Mouse (Mus musculus) forebrain, embryonic 14.5 days (tissue): ENCODE data around the gene Grik3. TPM values are rescaled to one million over a fixed set of nuclear protein-coding genes. Genes with fewer than 3 reads are reported as not detected.
A peak's percentile ranks its signal among the peaks of the same experiment; 100 is the strongest.

Experiments used
- ATAC-seq: fragments of 200-750 bp; cut with Nextera tagmentation; 2 replicates; pipeline ENCODE4 v1.8.0; 2017; ENCODE audit warnings: mild to moderate bottlenecking, moderate library complexity
- DNase-seq: peaks from one replicate; pipeline ENCODE4 v3.0.0-alpha.2; 2015; ENCODE audit warnings: low spot score
- H3K27ac ChIP-seq: fragments of 300-500 bp; sonication (generic); 2 replicates; pipeline ENCODE4 v1.5.1; 2014; ENCODE audit warnings: low read depth, mild to moderate bottlenecking, control low read depth, low read length, moderate library complexity
- H3K27me3 ChIP-seq: fragments of 300-500 bp; sonication (generic); replicated peaks from 2 replicates; pipeline ENCODE4 v1.6.1; 2014; ENCODE audit warnings: low read length, control low read depth, mixed read lengths; ENCODE audit not compliant: control insufficient read depth, insufficient read depth
- H3K36me3 ChIP-seq: fragments of 300-500 bp; sonication (generic); 2 replicates; pipeline ENCODE4 v1.6.1; 2014; ENCODE audit warnings: low read length, control low read depth; ENCODE audit not compliant: control insufficient read depth, insufficient read depth
- H3K4me1 ChIP-seq: fragments of 300-500 bp; sonication (generic); 2 replicates; pipeline ENCODE4 v1.6.1; 2014; ENCODE audit warnings: antibody characterized with exemption, low read length, control low read depth; ENCODE audit not compliant: control insufficient read depth, insufficient read depth
- H3K4me2 ChIP-seq: fragments of 300-500 bp; sonication (generic); 2 replicates; pipeline ENCODE4 v1.6.1; 2014; ENCODE audit warnings: mild to moderate bottlenecking, control low read depth, low read length
- H3K4me3 ChIP-seq: fragments of 300-500 bp; sonication (generic); 2 replicates; pipeline ENCODE4 v1.5.1; 2014; ENCODE audit warnings: low read depth, low read length, control low read depth
- H3K9ac ChIP-seq: fragments of 300-500 bp; sonication (generic); 2 replicates; pipeline ENCODE4 v1.6.1; 2014; ENCODE audit warnings: mild to moderate bottlenecking, low read length, control low read depth, moderate library complexity
- H3K9me3 ChIP-seq: fragments of 300-500 bp; sonication (generic); replicated peaks from 2 replicates; pipeline ENCODE4 v1.6.1; 2016; ENCODE audit warnings: low read length, control low read depth, mixed read lengths; ENCODE audit not compliant: control insufficient read depth
- WGBS: fragments of 180-500 bp; shearing (Covaris S2); extraction: QIAGEN DNeasy Blood & Tissue Kit; methylation state at CpG from one replicate; pipeline ENCODE4 v1.1.7; 2014; 5-methylcytosine and 5-hydroxymethylcytosine counted together
- polyA plus RNA-seq: library from polyadenylated mRNA; unstranded; fragments of >200 nt; fragmentation: Nextera tagmentation; extraction: Ambion mirVana; gene quantifications from 2 replicates; pipeline ENCODE4 v1.2.1, GENCODE M21; 2014

Grik3 gene
- polyA plus RNA-seq, 1 experiment from 2014 or later, result 4.3 TPM

DNA sequence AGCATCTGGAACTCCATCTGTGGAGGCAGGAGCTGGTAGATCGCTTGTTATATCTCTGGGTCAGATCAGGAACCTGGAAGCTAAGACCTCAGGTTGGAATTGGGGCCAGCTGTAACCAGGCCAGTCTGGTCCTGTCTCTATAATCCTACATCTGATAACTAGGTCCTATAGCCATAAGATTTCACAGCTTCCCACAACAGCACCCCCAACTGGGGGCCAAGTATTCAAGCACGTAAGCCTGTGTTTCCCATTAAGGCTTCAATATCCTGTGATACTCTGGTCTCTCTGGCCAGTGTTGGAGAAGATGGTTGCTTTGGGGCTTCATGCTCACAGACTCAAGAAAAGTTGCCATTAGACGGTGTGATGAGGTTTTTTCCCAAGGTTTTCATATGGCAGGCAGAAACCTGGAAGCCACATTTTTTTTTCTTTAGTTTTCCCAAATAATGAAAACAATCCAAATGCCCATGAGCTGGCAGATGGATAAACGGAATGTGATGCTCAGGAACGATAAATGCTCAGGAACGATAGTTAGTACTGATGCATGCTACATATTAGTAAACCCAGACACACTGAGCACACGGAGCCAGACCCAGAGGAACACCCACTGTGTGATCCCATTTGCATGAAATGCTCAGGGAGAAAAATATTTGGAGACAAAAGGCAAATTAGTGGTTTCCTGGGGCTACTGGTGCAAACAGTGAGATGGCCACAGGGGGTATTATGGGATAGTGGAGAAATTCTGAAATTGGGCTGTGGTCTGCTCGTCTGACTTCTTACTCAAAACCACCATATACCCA is 128.2 kb downstream of the Grik3 start:
- H3K4me2 ChIP-seq, result no peak overlapping the region
- WGBS, result 76% methylated on average over 8 of the region's 8 CpGs
- no peak for DNase-seq
- no peak overlapping the region for H3K9ac ChIP-seq
- no peak for ATAC-seq
- H3K27me3 ChIP-seq, result no peaks in the 10 kb centered on the region
- H3K9me3 ChIP-seq, result no peaks in the 10 kb centered on the region
- H3K4me1 ChIP-seq, result no peaks in the 10 kb centered on the region
- H3K4me3 ChIP-seq, result no peak overlapping the region
- H3K27ac ChIP-seq, result no peak overlapping the region
- no peaks in the 10 kb centered on the region for H3K36me3 ChIP-seq

- Histone ChIP-seq H3K9ac (no peak overlapping the region), H3K36me3 (no peaks in the 10 kb centered on the region), H3K27ac (no peak overlapping the region), H3K4me3 (no peak overlapping the region), H3K4me1 (peaks cover 10% of the 10 kb centered on the region; the same call in 1 of the 2 replicates), H3K9me3 (no peaks in the 10 kb centered on the region), H3K27me3 (0 out of 2 replicates have a peak, but pooled peaks cover 6% of the 10 kb centered on the region), H3K4me2 (no peak overlapping the region)
- DNase-seq, result peak; percentile 65
- 83% methylated on average over 9 of the region's 9 CpGs for WGBS
- ATAC-seq, result no peak
Observed at GRCm38 (mm10) chr4:125624885-125625678, 134.6 kb downstream of the Grik3 start.

GRCm38 (mm10) chr4:125629544-125629943 is 139.0 kb downstream of the Grik3 start:
- Histone ChIP-seq H3K9me3 (no peaks in the 10 kb centered on the region), H3K4me1 (peaks cover 10% of the 10 kb centered on the region; the same call in 1 of the 2 replicates), H3K27ac (no peak overlapping the region), H3K4me2 (no peak overlapping the region), H3K9ac (no peak overlapping the region), H3K4me3 (no peak overlapping the region), H3K27me3 (0 out of 2 replicates have a peak, but pooled peaks cover 6% of the 10 kb centered on the region), H3K36me3 (0 out of 2 replicates have a peak, but pooled peaks cover 3% of the 10 kb centered on the region)
- 41% methylated on average over 4 of the region's 4 CpGs for WGBS
- DNase-seq (peak; percentile 76), ATAC-seq (peak; percentile 62)

GRCm38 (mm10) chr4:125635037-125635436 is 144.5 kb downstream of the Grik3 start:
- Histone ChIP-seq H3K4me1 (peaks cover 3% of the 10 kb centered on the region), H3K9ac (no peak overlapping the region), H3K27me3 (no peaks in the 10 kb centered on the region; the same call in 1 of the 2 replicates), H3K4me3 (no peak overlapping the region), H3K4me2 (no peak overlapping the region), H3K36me3 (0 out of 2 replicates have a peak, but pooled peaks cover 3% of the 10 kb centered on the region), H3K27ac (no peak overlapping the region), H3K9me3 (no peaks in the 10 kb centered on the region)
- no peak for DNase-seq
- WGBS, result 87% methylated on average over 11 of the region's 11 CpGs
- no peak for ATAC-seq

GRCm38 (mm10) chr4:125636616-125637304 is 146.3 kb downstream of the Grik3 start:
- DNase-seq (no peak), ATAC-seq (no peak)
- WGBS, result 70% methylated on average over 13 of the region's 13 CpGs
- no peaks in the 10 kb centered on the region; the same call in 1 of the 2 replicates for H3K27me3 ChIP-seq
- no peak overlapping the region for H3K9ac ChIP-seq
- H3K9me3 ChIP-seq, result no peaks in the 10 kb centered on the region
- no peak overlapping the region for H3K27ac ChIP-seq
- 0 out of 2 replicates have a peak, but pooled peaks cover 3% of the 10 kb centered on the region for H3K36me3 ChIP-seq
- H3K4me2 ChIP-seq, result no peak overlapping the region
- H3K4me1 ChIP-seq, result peaks cover 3% of the 10 kb centered on the region; the same call in 1 of the 2 replicates
- no peak overlapping the region for H3K4me3 ChIP-seq

- no peak for ATAC-seq
- no peak overlapping the region for H3K9ac ChIP-seq
- no peaks in the 10 kb centered on the region; the same call in 1 of the 2 replicates for H3K27me3 ChIP-seq
- H3K27ac ChIP-seq, result no peak overlapping the region
- no peak overlapping the region for H3K4me3 ChIP-seq
- H3K4me1 ChIP-seq, result peaks cover 3% of the 10 kb centered on the region; the same call in 1 of the 2 replicates
- no peak for DNase-seq
- no peaks in the 10 kb centered on the region for H3K9me3 ChIP-seq
- H3K4me2 ChIP-seq, result no peak overlapping the region
- H3K36me3 ChIP-seq, result 0 out of 2 replicates have a peak, but pooled peaks cover 3% of the 10 kb centered on the region
- WGBS, result 84% methylated on average over 13 of the region's 13 CpGs
Observed at GRCm38 (mm10) chr4:125637364-125637763, 146.9 kb downstream of the Grik3 start.

GRCm38 (mm10) chr4:125640520-125640919 is 150.0 kb downstream of the Grik3 start:
- ATAC-seq (no peak), DNase-seq (no peak)
- Histone ChIP-seq H3K4me3 (no peak overlapping the region), H3K9ac (no peak overlapping the region), H3K36me3 (no peaks in the 10 kb centered on the region), H3K27me3 (peaks cover 2% of the 10 kb centered on the region; the same call in 1 of the 2 replicates), H3K27ac (no peak overlapping the region), H3K9me3 (no peaks in the 10 kb centered on the region), H3K4me2 (no peak overlapping the region), H3K4me1 (peaks cover 10% of the 10 kb centered on the region; the same call in 1 of the 2 replicates)
- WGBS, result 82% methylated on average over 9 of the region's 9 CpGs

GRCm38 (mm10) chr4:125640921-125641663 is 150.6 kb downstream of the Grik3 start:
- 87% methylated on average over 15 of the region's 15 CpGs for WGBS
- no peaks in the 10 kb centered on the region for H3K36me3 ChIP-seq
- DNase-seq (no peak), ATAC-seq (no peak)
- H3K9ac ChIP-seq, result no peak overlapping the region
- no peaks in the 10 kb centered on the region for H3K9me3 ChIP-seq
- H3K27ac ChIP-seq, result no peak overlapping the region
- H3K4me1 ChIP-seq, result peaks cover 13% of the 10 kb centered on the region; the same call in 1 of the 2 replicates
- peaks cover 2% of the 10 kb centered on the region; the same call in 1 of the 2 replicates for H3K27me3 ChIP-seq
- no peak overlapping the region for H3K4me3 ChIP-seq
- H3K4me2 ChIP-seq, result no peak overlapping the region
